Mouse (Mus musculus) hindbrain, embryonic 11.5 days (tissue): ENCODE measurements around the gene Myo1c. TPM values are rescaled to one million over a fixed set of nuclear protein-coding genes. Genes with fewer than 3 reads are reported as not detected.

Source experiments
- ATAC-seq: fragments of 200-750 bp; cut with Nextera tagmentation; 2 replicates; pipeline ENCODE4 v1.8.0; 2017; ENCODE audit warnings: mild to moderate bottlenecking, moderate TSS enrichment, moderate library complexity; ENCODE audit not compliant: low FRiP score
- DNase-seq: peaks from one replicate; pipeline ENCODE4 v3.0.0-alpha.2; 2015; ENCODE audit warnings: low spot score
- H3K27ac ChIP-seq: fragments of 300-500 bp; sonication (generic); 2 replicates; pipeline ENCODE4 v1.5.1; 2014; ENCODE audit warnings: mild to moderate bottlenecking, low read depth, low read length
- H3K27me3 ChIP-seq: fragments of 300-500 bp; sonication (generic); 2 replicates; pipeline ENCODE4 v1.6.1; 2014; ENCODE audit warnings: mild to moderate bottlenecking, low read length, moderate library complexity, mixed read lengths; ENCODE audit not compliant: control insufficient read depth, insufficient read depth
- H3K36me3 ChIP-seq: fragments of 300-500 bp; sonication (generic); 2 replicates; pipeline ENCODE4 v1.6.1; 2014; ENCODE audit warnings: mild to moderate bottlenecking, low read length, moderate library complexity, mixed read lengths; ENCODE audit not compliant: control insufficient read depth, insufficient read depth
- H3K4me1 ChIP-seq: fragments of 300-500 bp; sonication (generic); replicated peaks from 2 replicates; pipeline ENCODE4 v1.6.1; 2014; ENCODE audit warnings: low read length, mixed read lengths; ENCODE audit not compliant: control insufficient read depth, insufficient read depth
- H3K4me2 ChIP-seq: fragments of 300-500 bp; sonication (generic); replicated peaks from 2 replicates; pipeline ENCODE4 v1.6.1; 2014; ENCODE audit warnings: mild to moderate bottlenecking, low read depth, low read length
- H3K4me3 ChIP-seq: fragments of 300-500 bp; sonication (generic); 2 replicates; pipeline ENCODE4 v1.5.1; 2014; ENCODE audit warnings: low read depth, low read length
- H3K9ac ChIP-seq: fragments of 300-500 bp; sonication (generic); 2 replicates; pipeline ENCODE4 v1.6.1; 2014; ENCODE audit warnings: low read depth, low read length
- H3K9me3 ChIP-seq: fragments of 300-500 bp; sonication (generic); 2 replicates; pipeline ENCODE4 v1.6.1; 2016; ENCODE audit warnings: low read length; ENCODE audit not compliant: control insufficient read depth
- WGBS: fragments of 180-500 bp; shearing (Covaris S2); extraction: QIAGEN DNeasy Blood & Tissue Kit; methylation state at CpG from one replicate; pipeline ENCODE4 v1.1.7; 2014; 5-methylcytosine and 5-hydroxymethylcytosine counted together
- polyA plus RNA-seq: library from polyadenylated mRNA; unstranded; fragments of >200 nt; fragmentation: Nextera tagmentation; extraction: Ambion mirVana; gene quantifications from 2 replicates; pipeline ENCODE4 v1.2.1, GENCODE M21; 2014

Myo1c gene
- 9.9 and 10.4 TPM in 2 replicates for polyA plus RNA-seq

GRCm38 (mm10) chr11:75650311-75650710 is at the start of gene Myo1c:
Gene Myo1c (plus strand): TSS chr11:75650504.
- ATAC-seq = no peak
- H3K27ac ChIP-seq = peak within 1 kb of the TSS; percentile 42; the same call in 1 of the 2 replicates
- peak within 1 kb of the TSS; percentile 83 for H3K9ac ChIP-seq
- H3K27me3 ChIP-seq = peaks cover 24% of the 10 kb centered on the region
- H3K4me3 ChIP-seq = peak within 1 kb of the TSS; percentile 58
- no peaks in the 10 kb centered on the region for H3K9me3 ChIP-seq
- WGBS = 63% methylated on average over 7 of the region's 7 CpGs
- DNase-seq = no peak
- H3K4me1 ChIP-seq = peaks cover 10% of the 10 kb centered on the region; the same call in 1 of the 2 replicates
- H3K36me3 ChIP-seq = no peaks in the 10 kb centered on the region
- H3K4me2 ChIP-seq = peak within 1 kb of the TSS; percentile 91

- Histone ChIP-seq H3K36me3 (peaks cover 3% of the 10 kb centered on the region; the same call in 1 of the 2 replicates), H3K4me2 (no peak overlapping the region), H3K27me3 (no peaks in the 10 kb centered on the region)
These were observed 45.5 kb upstream of the Myo1c start for GRCm38 (mm10) chr11:75604826-75605225.

DNA sequence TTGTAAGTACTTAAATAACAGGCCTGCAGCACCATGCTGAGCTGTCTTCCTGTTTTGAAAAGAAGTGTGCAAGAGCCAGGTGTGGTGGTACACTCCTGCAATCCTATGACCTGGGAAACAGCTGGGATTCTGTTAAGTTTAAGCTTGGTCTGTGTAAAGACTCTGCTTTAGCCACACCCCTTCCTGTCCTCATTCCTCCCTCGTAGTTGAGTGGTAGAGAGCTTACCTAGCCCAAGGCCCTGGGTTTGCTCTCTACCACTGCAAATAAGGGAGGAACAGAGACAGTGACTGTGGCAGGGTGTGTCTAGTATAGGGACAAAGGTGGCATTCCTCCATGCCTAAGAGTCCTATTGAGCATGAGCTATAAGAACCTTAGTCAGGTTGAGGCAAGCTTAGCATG is 45.0 kb upstream of the Myo1c start:
- H3K36me3 ChIP-seq = peaks cover 3% of the 10 kb centered on the region; the same call in 1 of the 2 replicates
- H3K27me3 ChIP-seq = no peaks in the 10 kb centered on the region
- H3K9ac ChIP-seq = no peak overlapping the region
- WGBS = 63% methylated on average over 1 of the region's 1 CpGs
- DNase-seq = no peak
- no peak overlapping the region for H3K4me3 ChIP-seq
- no peak for ATAC-seq
- no peak overlapping the region for H3K27ac ChIP-seq
- no peaks in the 10 kb centered on the region for H3K9me3 ChIP-seq
- H3K4me1 ChIP-seq = no peaks in the 10 kb centered on the region
- no peak overlapping the region for H3K4me2 ChIP-seq

More at GRCm38 (mm10) chr11:75604826-75605225, 45.5 kb upstream of the Myo1c start:
- no peaks in the 10 kb centered on the region for H3K9me3 ChIP-seq
- no peak overlapping the region for H3K9ac ChIP-seq
- H3K4me3 ChIP-seq = no peak overlapping the region
- H3K27ac ChIP-seq = no peak overlapping the region
- ATAC-seq (no peak), DNase-seq (no peak)
- 89% methylated on average over 5 of the region's 5 CpGs for WGBS
- H3K4me1 ChIP-seq = no peaks in the 10 kb centered on the region

DNA sequence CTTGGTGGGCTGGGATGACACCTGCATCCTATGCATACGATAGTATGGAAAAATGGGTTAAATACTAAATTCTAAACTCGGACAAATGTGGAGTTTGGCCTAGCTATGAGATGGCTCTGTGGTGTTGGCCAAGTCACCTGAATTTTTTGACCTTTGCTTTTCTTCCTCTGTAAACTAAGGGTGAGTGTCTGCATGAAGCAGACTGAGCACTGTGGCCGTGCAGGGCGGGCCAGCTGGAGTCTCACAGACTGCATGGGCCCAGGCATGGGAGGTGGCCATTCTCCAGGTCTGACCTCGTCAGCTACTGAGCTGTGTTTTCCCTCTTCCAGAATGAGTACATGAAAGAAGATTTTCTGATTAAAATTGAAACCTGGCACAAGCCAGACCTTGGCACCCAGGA is 41.5 kb upstream of the Myo1c start:
- WGBS = 93% methylated on average over 5 of the region's 5 CpGs
- Histone ChIP-seq H3K9me3 (no peaks in the 10 kb centered on the region), H3K4me2 (no peak overlapping the region), H3K9ac (no peak overlapping the region), H3K36me3 (no peaks in the 10 kb centered on the region), H3K4me3 (no peak overlapping the region), H3K4me1 (no peaks in the 10 kb centered on the region), H3K27ac (no peak overlapping the region), H3K27me3 (no peaks in the 10 kb centered on the region)
- DNase-seq (no peak), ATAC-seq (no peak)

GRCm38 (mm10) chr11:75610021-75610420 is 40.3 kb upstream of the Myo1c start:
- Histone ChIP-seq H3K9ac (no peak overlapping the region), H3K9me3 (no peaks in the 10 kb centered on the region), H3K36me3 (no peaks in the 10 kb centered on the region), H3K4me1 (no peaks in the 10 kb centered on the region), H3K4me3 (no peak overlapping the region), H3K27me3 (no peaks in the 10 kb centered on the region), H3K27ac (no peak overlapping the region), H3K4me2 (no peak overlapping the region)
- 87% methylated on average over 2 of the region's 2 CpGs for WGBS
- DNase-seq (no peak), ATAC-seq (no peak)

GRCm38 (mm10) chr11:75614769-75615168 is 35.5 kb upstream of the Myo1c start:
- DNase-seq = no peak
- Histone ChIP-seq H3K27me3 (no peaks in the 10 kb centered on the region), H3K36me3 (no peaks in the 10 kb centered on the region), H3K9ac (no peak overlapping the region), H3K4me2 (no peak overlapping the region), H3K27ac (no peak overlapping the region), H3K9me3 (no peaks in the 10 kb centered on the region), H3K4me1 (no peaks in the 10 kb centered on the region), H3K4me3 (no peak overlapping the region)
- WGBS = 97% methylated on average over 1 of the region's 1 CpGs
- no peak for ATAC-seq

DNA sequence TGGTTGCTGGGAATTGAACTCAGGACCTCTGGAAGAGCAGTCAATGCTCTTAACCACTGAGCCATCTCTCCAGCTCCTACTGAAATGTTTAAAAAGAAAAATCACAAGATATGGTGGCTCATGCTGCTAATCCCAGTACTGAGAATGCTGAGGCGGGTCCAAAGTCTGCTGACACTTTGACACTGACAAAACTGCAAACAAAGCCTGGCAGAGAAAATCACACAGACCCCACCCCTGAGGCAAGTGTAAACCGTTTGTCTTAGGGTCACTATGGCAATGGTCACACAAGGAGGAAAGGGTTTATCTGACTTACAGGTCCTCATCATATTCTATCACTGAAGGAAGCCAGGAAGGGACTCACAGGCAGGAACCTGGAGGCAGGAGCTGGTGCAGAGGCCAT is 34.7 kb upstream of the Myo1c start:
- H3K36me3 ChIP-seq = no peaks in the 10 kb centered on the region
- H3K27me3 ChIP-seq = no peaks in the 10 kb centered on the region
- no peak overlapping the region for H3K9ac ChIP-seq
- no peak overlapping the region for H3K4me3 ChIP-seq
- H3K9me3 ChIP-seq = no peaks in the 10 kb centered on the region
- H3K4me2 ChIP-seq = no peak overlapping the region
- ATAC-seq (no peak), DNase-seq (no peak)
- 92% methylated on average over 2 of the region's 2 CpGs for WGBS
- H3K4me1 ChIP-seq = no peaks in the 10 kb centered on the region
- H3K27ac ChIP-seq = no peak overlapping the region

GRCm38 (mm10) chr11:75619133-75619532 is 31.2 kb upstream of the Myo1c start:
- no peak overlapping the region for H3K9ac ChIP-seq
- no peaks in the 10 kb centered on the region for H3K9me3 ChIP-seq
- no peaks in the 10 kb centered on the region for H3K4me1 ChIP-seq
- no peak overlapping the region for H3K4me2 ChIP-seq
- DNase-seq = peak; percentile 22
- no peak overlapping the region for H3K27ac ChIP-seq
- no peak overlapping the region for H3K4me3 ChIP-seq
- H3K36me3 ChIP-seq = no peaks in the 10 kb centered on the region
- no peak for ATAC-seq
- H3K27me3 ChIP-seq = no peaks in the 10 kb centered on the region
- WGBS = 84% methylated on average over 5 of the region's 5 CpGs

DNA sequence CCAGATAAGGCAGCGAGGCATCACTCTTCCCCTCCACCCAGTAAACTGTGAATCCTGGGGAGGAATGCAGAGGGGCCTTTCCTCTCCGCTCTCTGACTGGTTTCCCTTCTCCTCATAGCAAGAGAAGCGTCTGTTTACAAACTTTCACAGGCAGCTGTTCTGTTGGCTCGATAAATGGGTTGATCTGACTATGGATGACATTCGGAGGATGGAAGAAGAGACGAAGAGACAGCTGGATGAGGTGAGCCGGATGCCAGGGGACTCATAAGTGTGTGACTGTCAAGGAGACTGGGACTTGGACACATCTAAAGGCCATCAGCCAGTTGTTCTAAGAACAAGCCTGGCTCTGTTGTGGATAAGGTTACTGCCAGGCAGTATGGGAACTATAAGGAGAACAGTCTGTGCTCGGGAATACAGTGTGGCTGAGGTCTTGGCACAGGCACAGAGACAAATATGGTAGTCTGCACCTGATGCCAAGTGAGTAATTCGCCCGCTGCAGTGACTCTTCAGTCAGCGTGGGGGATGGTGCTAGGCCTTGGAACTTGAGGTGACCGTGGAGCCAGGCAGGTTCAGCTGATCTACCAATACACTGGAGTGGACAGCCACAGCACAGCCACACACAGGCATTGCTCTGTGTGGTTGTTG is 30.0 kb upstream of the Myo1c start:
- no peaks in the 10 kb centered on the region for H3K36me3 ChIP-seq

More for the DNA sequence above, 30.0 kb upstream of the Myo1c start:
- ATAC-seq (no peak), DNase-seq (no peak)
- no peaks in the 10 kb centered on the region for H3K9me3 ChIP-seq
- 90% methylated on average over 12 of the region's 12 CpGs for WGBS
- no peak overlapping the region for H3K27ac ChIP-seq
- no peak overlapping the region for H3K4me2 ChIP-seq
- H3K4me3 ChIP-seq = no peak overlapping the region
- no peaks in the 10 kb centered on the region for H3K27me3 ChIP-seq
- no peaks in the 10 kb centered on the region for H3K4me1 ChIP-seq
- H3K9ac ChIP-seq = no peak overlapping the region
